ENCODE assay signal across 8 mouse cellular contexts in genomic region chr4:98382716-98383424, GRCm38 (mm10). TPM values are rescaled to one million over a fixed set of nuclear protein-coding genes. Genes with fewer than 3 reads are reported as not detected.
DNase-seq lines count a peak whose midpoint lies in the region; ATAC-seq and TF ChIP-seq lines count a peak whose summit lies in the region.

Tm2d1 (minus strand) TSS chr4:98383306.

- peaks cover 12% of the 10 kb centered on the region for H3K4me1 ChIP-seq in erythroblast, embryonic 14.5 days (ENCODE audit: control insufficient read depth)
- H3K4me1 ChIP-seq in heart, embryonic 11.5 days (ENCODE audit: control insufficient read depth, insufficient read depth, low read length), result peaks cover 5% of the 10 kb centered on the region; the same call in 1 of the 2 replicates
- H3K4me1 ChIP-seq in kidney, embryonic 16.5 days (ENCODE audit: insufficient read depth, low read length), result peaks cover 17% of the 10 kb centered on the region
- 0 out of 2 replicates have a peak, but pooled peaks cover 2% of the 10 kb centered on the region for H3K4me1 ChIP-seq in liver, adult 2 months (ENCODE audit: control insufficient read depth, insufficient read depth, low read length)

- H3K27ac ChIP-seq in heart, embryonic 11.5 days (ENCODE audit: low read depth, low read length), result peak within 1 kb of the TSS; percentile 60
- peak within 1 kb of the TSS; percentile 83 for H3K27ac ChIP-seq in kidney, embryonic 16.5 days (ENCODE audit: low read length)
- peak within 1 kb of the TSS; percentile 36 for H3K27ac ChIP-seq in liver, adult 2 months (replicated peaks; ENCODE audit: insufficient read depth, low read depth, low read length)

- peak; percentile 86 for ATAC-seq in heart, embryonic 11.5 days (replicated peaks; ENCODE audit: insufficient number of reproducible peaks, low FRiP score, low TSS enrichment)
- peak; percentile 95 for ATAC-seq in kidney, embryonic 16.5 days (ENCODE audit: low FRiP score, low TSS enrichment)
- ATAC-seq in monocyte, adult 5-6 weeks (replicated peaks; ENCODE audit: insufficient number of reproducible peaks, low FRiP score, low TSS enrichment, poor library complexity, severe bottlenecking), result peak; percentile 96

- H3K9me3 ChIP-seq in erythroblast, embryonic 14.5 days (ENCODE audit: control insufficient read depth, low read length), result no peaks in the 10 kb centered on the region
- H3K9me3 ChIP-seq in heart, embryonic 11.5 days (replicated peaks; ENCODE audit: control insufficient read depth, low read length), result no peaks in the 10 kb centered on the region
- H3K9me3 ChIP-seq in kidney, embryonic 16.5 days (ENCODE audit: low read length), result no peaks in the 10 kb centered on the region

- H3K9ac ChIP-seq in heart, embryonic 11.5 days (ENCODE audit: low read depth, low read length), result peak within 1 kb of the TSS; percentile 92
- H3K9ac ChIP-seq in kidney, embryonic 16.5 days (replicated peaks; ENCODE audit: low read length), result peak within 1 kb of the TSS; percentile 97
- H3K9ac ChIP-seq in liver, adult 2 months (ENCODE audit: low read depth, low read length), result peak within 1 kb of the TSS; percentile 89

- no peaks in the 10 kb centered on the region for H3K27me3 ChIP-seq in erythroblast, embryonic 14.5 days (ENCODE audit: control insufficient read depth)
- no peaks in the 10 kb centered on the region for H3K27me3 ChIP-seq in heart, embryonic 11.5 days (ENCODE audit: control insufficient read depth, insufficient read depth, low read length)
- H3K27me3 ChIP-seq in kidney, embryonic 16.5 days (ENCODE audit: insufficient read depth, low read length), result no peaks in the 10 kb centered on the region
- H3K27me3 ChIP-seq in liver, adult 2 months (ENCODE audit: control insufficient read depth, insufficient read depth, low read length), result no peaks in the 10 kb centered on the region

- peak within 1 kb of the TSS; percentile 69 for H3K4me2 ChIP-seq in heart, embryonic 11.5 days
- H3K4me2 ChIP-seq in kidney, embryonic 16.5 days (replicated peaks; ENCODE audit: low read depth, low read length), result peak within 1 kb of the TSS; percentile 63

- H3K79me2 ChIP-seq in liver, adult 2 months (ENCODE audit: control insufficient read depth, insufficient read depth, low read length), result peaks cover 4% of the 10 kb centered on the region; the same call in 1 of the 2 replicates

- TF ChIP-seq POLR2A in liver, adult 2 months (IDR thresholded peaks at IDR 0.05; ENCODE audit: extremely low read depth, insufficient read depth, low read length), result peak; percentile 74; the same call in 1 of the 2 replicates

- peak within 1 kb of the TSS; percentile 87 for H3K4me3 ChIP-seq in erythroblast, embryonic 14.5 days (replicated peaks)
- H3K4me3 ChIP-seq in heart, embryonic 11.5 days (ENCODE audit: low read depth, low read length), result peak within 1 kb of the TSS; percentile 76
- peak within 1 kb of the TSS; percentile 95 for H3K4me3 ChIP-seq in kidney, embryonic 16.5 days (ENCODE audit: low read length)
- peak within 1 kb of the TSS; percentile 94 for H3K4me3 ChIP-seq in liver, adult 2 months (ENCODE audit: insufficient read depth, low read depth, low read length)

- no peak for TF ChIP-seq CTCF in liver, adult 2 months (IDR thresholded peaks at IDR 0.05; ENCODE audit: low read depth, low read length)

- H3K36me3 ChIP-seq in erythroblast, embryonic 14.5 days (ENCODE audit: control insufficient read depth), result peaks cover 5% of the 10 kb centered on the region
- peaks cover 2% of the 10 kb centered on the region; the same call in 1 of the 2 replicates for H3K36me3 ChIP-seq in heart, embryonic 11.5 days (ENCODE audit: control insufficient read depth, insufficient read depth, low read length)
- H3K36me3 ChIP-seq in kidney, embryonic 16.5 days (ENCODE audit: insufficient read depth, low read length), result peaks cover 12% of the 10 kb centered on the region; the same call in 1 of the 2 replicates
- H3K36me3 ChIP-seq in liver, adult 2 months (ENCODE audit: control insufficient read depth, insufficient read depth, low read length), result no peaks in the 10 kb centered on the region

- under 1% methylated on average over 46 of the region's 46 CpGs for WGBS in heart, embryonic 11.5 days (ENCODE audit: insufficient replicate concordance)
- WGBS in kidney, embryonic 16.5 days, result under 1% methylated on average over 46 of the region's 46 CpGs
- WGBS in liver, adult 2 months, result under 1% methylated on average over 46 of the region's 46 CpGs

- DNase-seq in CD4-positive, CD25-positive, alpha-beta regulatory T cell, adult 2 months (ENCODE audit: low read depth, low spot score), result peak; percentile 91
- peak; percentile 49 for DNase-seq in brain, embryonic 18.5 days (ENCODE audit: low read depth, low spot score)
- DNase-seq in liver, adult 2 months (ENCODE audit: extremely low read depth, low read depth, low spot score), result peak; percentile 71
- peak; percentile 76 to 80 for DNase-seq in spleen, postnatal 36 days (ENCODE audit: low spot score in 2 of 2)

RNA-seq across cellular contexts. Expression of gene Tm2d1, which starts in this region (rescaled TPM):
- polyA plus RNA-seq in erythroblast, embryonic 14.5 days (2012), result 1.4 and 1.7 TPM in 2 replicates
- 98.2 and 105 TPM in 2 replicates for polyA plus RNA-seq in heart, embryonic 11.5 days (2014; fragmentation: Nextera tagmentation; extraction: Ambion mirVana)
- polyA plus RNA-seq in kidney, embryonic 16.5 days (2015; fragmentation: Nextera tagmentation; extraction: Ambion mirVana), result 102 and 105 TPM in 2 replicates
- total RNA-seq in liver, adult 2 months (2014; rRNA removed), result 22.5 and 28.1 TPM in 2 replicates
- 9.2 and 10.4 TPM in 2 replicates for polyA plus RNA-seq in liver, adult 2 months (2012; rRNA removed)
- total RNA-seq in monocyte, adult 5-6 weeks (2017), result 51.1 to 74.7 TPM (median 65.5 TPM) in 3 replicates

Comparison
In these comparisons a context has a peak if more than half of its experiments do, and no peak if none do; other contexts are left out.
1. Peak in every context shown above with its lines: DNase-seq, ATAC-seq, H3K4me3 ChIP-seq and H3K27ac ChIP-seq.